Mouse (Mus musculus): ENCODE results near the gene Glipr2.

Gene Glipr2

GRCm38 (mm10) chr4:43957292-43957845 lies at the start of gene Glipr2:
Gene Glipr2, plus strand, starts transcription at chr4:43957401.
- in situ Hi-C loops (cut with MboI; ENCODE audit: low pct_unique_long_range_greater_than_20kb in 1 of 2, low sequenced_read_pairs in 2 of 2, unreplicated experiment in 1 of 2): no loop called here

GRCm38 (mm10) chr4:43918221-43918620 lies 39.0 kb upstream of the Glipr2 start:
- in situ Hi-C loops (cut with MboI; ENCODE audit: low pct_unique_long_range_greater_than_20kb in 1 of 2, low sequenced_read_pairs in 2 of 2, unreplicated experiment in 1 of 2): no loop called here

- in situ Hi-C loops (cut with MboI; ENCODE audit: low pct_unique_long_range_greater_than_20kb in 1 of 2, low sequenced_read_pairs in 2 of 2, unreplicated experiment in 1 of 2): no loop called here
Measured at GRCm38 (mm10) chr4:43920602-43921001, 36.6 kb upstream of the Glipr2 start.

GRCm38 (mm10) chr4:43925125-43925524 lies 32.1 kb upstream of the Glipr2 start:
- in situ Hi-C loops (cut with MboI; ENCODE audit: low pct_unique_long_range_greater_than_20kb in 1 of 2, low sequenced_read_pairs in 2 of 2, unreplicated experiment in 1 of 2): loop anchor here (5.0 kb wide), 2 partner anchors 57 to 62 kb away; partner anchors contain the start of gene Ccin (in 1 of the 2)

- in situ Hi-C loops (cut with MboI; ENCODE audit: low pct_unique_long_range_greater_than_20kb in 1 of 2, low sequenced_read_pairs in 2 of 2, unreplicated experiment in 1 of 2): loop anchor here (5.0 kb wide), 2 partner anchors 57 to 62 kb away; partner anchors contain the start of gene Ccin (in 1 of the 2)
Measured at GRCm38 (mm10) chr4:43925779-43926178, 31.4 kb upstream of the Glipr2 start.

- in situ Hi-C loops (cut with MboI; ENCODE audit: low pct_unique_long_range_greater_than_20kb in 1 of 2, low sequenced_read_pairs in 2 of 2, unreplicated experiment in 1 of 2): loop anchor here (5.0 kb wide), 2 partner anchors 54 to 59 kb away; partner anchors contain the start of gene Ccin (in 1 of the 2)
Measured at GRCm38 (mm10) chr4:43927826-43928225, 29.4 kb upstream of the Glipr2 start.

- in situ Hi-C loops (cut with MboI; ENCODE audit: low pct_unique_long_range_greater_than_20kb in 1 of 2, low sequenced_read_pairs in 2 of 2, unreplicated experiment in 1 of 2): no loop called here
Measured at GRCm38 (mm10) chr4:43931877-43932276, 25.3 kb upstream of the Glipr2 start.

- in situ Hi-C loops (cut with MboI; ENCODE audit: low pct_unique_long_range_greater_than_20kb in 1 of 2, low sequenced_read_pairs in 2 of 2, unreplicated experiment in 1 of 2): no loop called here
Measured at GRCm38 (mm10) chr4:43936186-43936585, 21.0 kb upstream of the Glipr2 start.

- in situ Hi-C loops (cut with MboI; ENCODE audit: low pct_unique_long_range_greater_than_20kb in 1 of 2, low sequenced_read_pairs in 2 of 2, unreplicated experiment in 1 of 2): no loop called here
Measured at GRCm38 (mm10) chr4:43936749-43937674, 20.2 kb upstream of the Glipr2 start.

GRCm38 (mm10) chr4:43941315-43941714 lies 15.9 kb upstream of the Glipr2 start:
- in situ Hi-C loops (cut with MboI; ENCODE audit: low pct_unique_long_range_greater_than_20kb in 1 of 2, low sequenced_read_pairs in 2 of 2, unreplicated experiment in 1 of 2): no loop called here

GRCm38 (mm10) chr4:43942421-43942820 lies 14.8 kb upstream of the Glipr2 start:
- in situ Hi-C loops (cut with MboI; ENCODE audit: low pct_unique_long_range_greater_than_20kb in 1 of 2, low sequenced_read_pairs in 2 of 2, unreplicated experiment in 1 of 2): no loop called here

GRCm38 (mm10) chr4:43947571-43947970 lies 9.6 kb upstream of the Glipr2 start:
- in situ Hi-C loops (cut with MboI; ENCODE audit: low pct_unique_long_range_greater_than_20kb in 1 of 2, low sequenced_read_pairs in 2 of 2, unreplicated experiment in 1 of 2): no loop called here

GRCm38 (mm10) chr4:43957846-43958461 lies 753 bp downstream of the Glipr2 start:
- in situ Hi-C loops (cut with MboI; ENCODE audit: low pct_unique_long_range_greater_than_20kb in 1 of 2, low sequenced_read_pairs in 2 of 2, unreplicated experiment in 1 of 2): no loop called here

GRCm38 (mm10) chr4:43959523-43960179 lies 2.5 kb downstream of the Glipr2 start:
- in situ Hi-C loops (cut with MboI; ENCODE audit: low pct_unique_long_range_greater_than_20kb in 1 of 2, low sequenced_read_pairs in 2 of 2, unreplicated experiment in 1 of 2): no loop called here

- in situ Hi-C loops (cut with MboI; ENCODE audit: low pct_unique_long_range_greater_than_20kb in 1 of 2, low sequenced_read_pairs in 2 of 2, unreplicated experiment in 1 of 2): no loop called here
Measured at GRCm38 (mm10) chr4:43960207-43960606, 3.0 kb downstream of the Glipr2 start.

GRCm38 (mm10) chr4:43964326-43964833 lies 7.2 kb downstream of the Glipr2 start:
- in situ Hi-C loops (cut with MboI; ENCODE audit: low pct_unique_long_range_greater_than_20kb in 1 of 2, low sequenced_read_pairs in 2 of 2, unreplicated experiment in 1 of 2): no loop called here

GRCm38 (mm10) chr4:43964951-43965684 lies 7.9 kb downstream of the Glipr2 start:
- in situ Hi-C loops (cut with MboI; ENCODE audit: low pct_unique_long_range_greater_than_20kb in 1 of 2, low sequenced_read_pairs in 2 of 2, unreplicated experiment in 1 of 2): no loop called here
